Mouse (Mus musculus) frontal cortex, postnatal 25 days (tissue): ENCODE measurements around the gene Abi2.
"Not testable (repeated sequence)": the region's sequence is repeated elsewhere in the genome, so short reads cannot be mapped to it uniquely, and the experiment has no call there.

Source experiments
- DNase-seq, 2 experiments: peaks; one replicate each; pipeline ENCODE4 v3.0.0; 2022; ENCODE audit warnings: low spot score in 2 of 2

Gene Abi2

GRCm38 (mm10) chr1:60409168-60409828 lies at the start of gene Abi2:
Gene Abi2, plus strand, starts transcription at chr1:60409619.
- DNase-seq: peak; percentile 76 to 81

GRCm38 (mm10) chr1:60361626-60362025 lies 47.8 kb upstream of the Abi2 start:
- no peak for DNase-seq

DNA sequence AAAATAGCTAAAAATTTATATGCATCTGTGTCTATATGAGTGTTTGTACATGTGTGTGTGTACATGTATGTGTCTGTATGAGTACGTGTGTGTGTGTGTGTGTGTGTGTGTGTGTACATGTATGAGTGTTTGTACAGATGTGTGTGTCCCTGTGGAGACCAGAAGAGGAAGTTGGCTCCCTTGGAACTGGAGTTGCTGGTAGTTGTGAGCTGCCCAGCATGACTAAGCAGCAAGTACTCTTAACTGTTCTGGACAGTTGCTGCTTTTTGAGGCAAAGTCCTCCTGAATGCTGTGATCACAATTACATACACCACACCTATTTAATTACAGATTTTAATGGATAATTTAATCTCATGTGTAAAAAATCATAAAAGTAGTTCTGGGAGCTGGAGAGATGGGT lies 32.9 kb upstream of the Abi2 start:
- no peak for DNase-seq

- no peak for DNase-seq
Observed at GRCm38 (mm10) chr1:60381910-60382309, 27.5 kb upstream of the Abi2 start.

DNA sequence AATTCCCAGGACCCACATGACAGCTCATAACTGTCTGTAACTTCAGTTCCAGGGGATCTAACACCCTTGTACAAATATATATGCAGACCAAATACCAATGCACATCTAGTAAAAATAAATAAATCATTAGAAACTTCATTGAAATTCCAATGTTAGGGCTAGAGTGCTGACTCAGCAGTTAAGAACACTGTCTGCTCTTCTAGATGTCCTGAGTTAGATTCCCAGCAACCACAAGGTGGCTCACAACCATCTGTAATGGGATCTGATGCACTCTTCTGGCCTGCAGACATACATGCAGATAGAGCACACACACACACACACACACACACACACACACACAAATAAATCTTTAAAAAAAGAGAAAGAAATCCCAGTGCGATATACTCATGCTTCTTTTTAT lies 4.6 kb upstream of the Abi2 start:
- no peak for DNase-seq

- no peak for DNase-seq
Observed at GRCm38 (mm10) chr1:60408501-60409167, 785 bp upstream of the Abi2 start.

DNA sequence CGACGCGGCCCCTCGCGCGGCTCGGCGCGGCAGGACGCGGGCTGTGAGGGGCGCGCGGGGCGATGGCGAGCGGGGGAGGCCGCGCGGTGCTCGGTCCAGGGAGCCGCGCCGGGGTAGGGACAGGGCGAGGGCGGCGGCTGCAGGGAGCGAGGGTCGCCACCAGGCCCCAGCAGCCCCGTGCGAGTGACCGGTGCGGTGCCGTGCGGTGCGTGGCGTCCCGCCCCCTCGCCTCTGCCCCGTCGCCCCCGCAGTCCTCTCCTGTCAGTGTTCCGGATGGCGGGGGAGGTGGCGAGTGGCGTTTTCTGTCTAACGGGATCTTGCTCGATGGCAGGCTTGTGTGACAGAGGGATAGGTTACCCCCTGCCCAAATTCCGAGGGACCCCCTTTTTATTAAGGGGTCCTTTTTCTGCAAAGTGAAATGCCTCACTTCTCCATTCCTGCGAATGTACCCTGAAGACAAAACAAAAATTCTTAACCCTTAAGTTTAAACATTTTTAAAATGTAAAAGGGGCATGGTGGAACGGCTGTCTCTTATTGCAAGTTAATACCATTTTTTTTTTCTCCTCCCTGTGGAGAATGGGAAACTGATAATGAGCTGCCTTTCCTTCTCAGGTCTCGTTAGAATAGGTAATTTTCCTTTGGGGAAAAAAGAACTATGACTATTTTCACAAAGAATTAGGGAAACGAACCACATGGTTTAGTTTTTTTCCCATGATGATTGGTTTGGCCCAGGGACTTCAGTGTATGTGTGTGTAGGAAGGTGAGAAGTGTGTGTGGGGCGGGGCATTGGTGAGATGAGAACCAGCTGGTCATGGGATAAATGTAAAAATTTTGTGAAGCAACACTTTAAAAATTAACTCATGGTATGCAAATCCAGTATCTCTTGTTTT lies 754 bp downstream of the Abi2 start:
- DNase-seq: peak in 1 of 2 experiments; percentile 42

DNA sequence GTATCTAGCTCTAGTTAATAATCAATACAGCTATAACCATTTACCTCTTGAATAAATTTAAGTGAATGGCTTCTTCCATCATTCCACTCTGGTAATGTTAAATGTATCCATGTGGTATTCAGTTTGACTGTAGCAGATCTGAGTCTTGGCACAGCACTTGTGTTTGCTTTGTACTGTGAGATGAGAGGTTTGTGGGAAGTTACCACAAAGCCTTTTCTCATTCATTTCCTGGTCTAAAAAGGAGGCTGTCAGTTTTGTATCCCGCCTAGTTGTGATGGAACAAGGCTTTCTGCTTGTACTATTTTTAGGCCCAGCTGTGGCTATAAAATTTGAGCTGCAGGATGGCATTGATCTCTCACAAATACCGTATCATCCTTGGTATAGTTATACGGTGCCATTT lies 7.3 kb downstream of the Abi2 start:
- DNase-seq: no peak

DNA sequence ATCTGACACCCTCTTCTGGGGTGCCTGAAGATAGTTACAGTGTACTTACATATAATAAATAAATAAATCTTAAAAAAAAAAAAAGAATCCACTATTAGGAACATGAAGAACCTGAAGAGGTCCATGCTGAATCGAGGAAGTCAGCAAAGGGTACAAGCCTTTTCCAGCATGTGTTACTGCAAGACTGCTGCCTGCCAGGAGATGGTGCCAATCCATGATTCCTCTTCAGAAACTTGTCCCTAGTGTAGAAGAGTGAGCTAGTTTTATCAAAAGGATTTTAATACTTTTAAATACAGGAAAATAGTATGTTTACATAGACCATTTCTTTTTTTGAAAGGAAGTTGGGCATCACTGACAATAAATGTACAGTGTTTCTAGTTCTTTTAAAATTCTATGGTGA lies 14.5 kb downstream of the Abi2 start:
- no peak for DNase-seq

DNA sequence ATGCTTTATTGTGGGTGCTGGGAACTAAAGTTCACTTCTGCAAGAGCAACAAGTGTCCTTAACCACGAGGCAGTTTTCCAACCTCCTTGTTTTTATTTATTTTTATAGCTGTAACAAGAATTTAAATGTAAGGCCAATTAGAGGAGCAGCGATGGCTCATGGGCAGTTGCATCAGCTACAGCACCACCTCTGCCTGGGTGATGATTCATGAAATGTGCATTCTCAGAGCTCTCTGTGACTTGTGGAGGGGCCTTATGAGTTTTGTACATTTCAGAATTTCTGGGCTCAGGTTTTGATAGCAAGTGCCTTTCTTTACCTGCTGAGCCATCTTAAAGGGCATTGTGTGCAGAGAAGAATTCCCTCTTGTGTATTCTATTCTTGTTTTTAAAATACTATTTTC lies 18.9 kb downstream of the Abi2 start:
- no peak for DNase-seq

GRCm38 (mm10) chr1:60428932-60429331 lies 19.5 kb downstream of the Abi2 start:
- DNase-seq: no peak

DNA sequence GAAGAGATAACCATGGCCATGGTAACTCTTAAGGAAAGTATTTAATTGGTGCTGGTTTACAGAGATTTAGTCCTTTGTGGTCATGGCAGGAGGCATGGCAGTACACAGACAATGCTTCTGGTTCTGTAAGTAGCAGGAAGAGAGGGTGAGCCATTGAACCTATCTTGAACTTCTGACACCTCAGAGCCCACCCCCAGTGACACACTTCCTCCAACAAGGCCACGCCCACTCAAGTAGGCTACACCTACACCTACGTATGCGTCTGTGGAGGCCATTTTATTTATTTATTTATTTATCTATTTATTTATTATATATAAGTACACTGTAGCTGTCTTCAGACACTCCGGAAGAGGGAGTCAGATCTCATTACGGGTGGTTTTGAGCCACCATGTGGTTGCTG lies 22.1 kb downstream of the Abi2 start:
- DNase-seq: no peak

- no peak for DNase-seq
Observed at GRCm38 (mm10) chr1:60432497-60432896, 23.1 kb downstream of the Abi2 start.

- DNase-seq: not testable (repeated sequence)
Observed at GRCm38 (mm10) chr1:60441438-60441837, 32.0 kb downstream of the Abi2 start.

- DNase-seq: no peak
Observed at GRCm38 (mm10) chr1:60447067-60447466, 37.6 kb downstream of the Abi2 start.

DNA sequence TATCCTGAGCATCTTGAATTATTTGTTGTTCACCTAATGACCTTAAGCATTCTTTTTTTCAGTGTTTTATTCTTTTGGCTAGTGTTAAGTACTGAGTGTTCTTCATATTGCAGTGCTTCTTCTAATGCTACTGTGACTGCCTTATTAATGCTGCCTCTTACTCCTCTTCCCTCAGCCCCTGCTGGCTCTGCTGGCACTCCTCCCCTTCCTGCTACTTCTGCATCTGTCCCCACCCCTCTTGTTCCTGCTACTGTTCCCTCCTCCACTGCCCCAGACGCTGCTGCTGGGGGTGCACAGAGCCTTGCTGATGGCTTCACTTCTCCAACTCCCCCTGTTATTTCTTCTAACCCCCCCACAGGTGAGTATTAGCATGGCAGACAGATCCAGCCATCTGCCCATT lies 40.5 kb downstream of the Abi2 start:
- DNase-seq: no peak

DNA sequence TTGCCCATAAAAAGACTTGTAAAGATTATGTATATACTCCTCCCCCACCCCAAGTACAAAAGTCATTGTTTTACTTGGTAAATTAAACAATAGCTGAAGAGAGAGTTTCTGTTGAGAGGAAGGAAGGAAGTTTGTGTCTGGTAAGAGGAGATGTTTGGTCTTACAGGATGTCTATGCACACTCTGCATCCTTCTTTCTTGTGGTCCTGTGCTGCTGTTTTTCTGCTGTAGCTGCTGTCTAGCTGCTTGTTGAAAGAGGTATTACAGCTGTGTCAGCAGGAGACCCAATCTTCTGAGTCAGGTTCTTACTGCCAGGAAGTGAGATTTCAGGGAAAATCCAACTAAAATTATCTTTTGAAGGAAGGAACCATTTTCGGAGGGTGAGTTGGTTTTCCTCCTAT lies 51.2 kb downstream of the Abi2 start:
- no peak for DNase-seq

DNA sequence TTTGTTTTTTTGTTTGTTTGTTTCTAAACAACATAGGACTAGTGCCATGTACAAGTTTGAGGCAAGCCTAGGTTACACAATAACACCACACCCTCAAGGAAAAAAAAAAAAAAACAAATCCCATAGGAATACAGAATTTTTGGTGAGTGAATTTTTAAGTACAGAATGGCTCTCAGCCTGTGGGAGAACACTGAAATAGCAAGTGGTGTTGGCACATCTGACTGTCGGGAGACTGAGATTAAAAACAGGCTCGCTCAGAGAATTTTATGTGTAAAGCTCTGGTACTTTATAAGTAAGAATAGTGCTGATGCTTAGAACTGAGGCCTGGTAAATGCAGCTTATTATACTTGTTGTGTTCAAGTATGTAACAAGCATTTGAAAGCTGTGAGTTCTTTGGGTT lies 60.1 kb downstream of the Abi2 start:
- DNase-seq: no peak

GRCm38 (mm10) chr1:60470541-60470940 lies 61.1 kb downstream of the Abi2 start:
- DNase-seq: no peak

- DNase-seq: no peak
Observed at GRCm38 (mm10) chr1:60481561-60481960, 72.1 kb downstream of the Abi2 start.

DNA sequence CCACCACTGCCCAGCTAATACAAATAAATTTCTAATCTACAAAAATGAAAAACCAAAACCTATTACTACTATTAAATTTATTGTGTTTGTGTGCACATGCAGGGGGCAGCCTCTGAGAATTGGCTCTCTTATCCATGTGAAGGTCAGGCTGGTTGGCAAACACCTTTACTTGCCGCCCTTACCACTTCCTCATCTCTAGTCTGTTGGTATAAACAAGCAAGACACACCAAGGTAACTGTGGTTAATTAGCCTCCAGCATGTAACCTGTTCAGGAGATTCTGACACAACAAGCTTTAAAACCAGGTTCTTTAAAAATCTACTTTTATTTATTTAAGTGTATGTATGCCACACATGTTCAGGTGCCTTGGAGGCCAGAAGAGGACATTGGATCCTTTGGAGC lies 73.5 kb downstream of the Abi2 start:
- DNase-seq: no peak

- no peak for DNase-seq
Observed at GRCm38 (mm10) chr1:60485649-60486048, 76.2 kb downstream of the Abi2 start.

GRCm38 (mm10) chr1:60488635-60489034 lies 79.2 kb downstream of the Abi2 start:
- DNase-seq: no peak
